Mouse (Mus musculus) adrenal gland, postnatal 4 days (tissue): ENCODE results near the gene Wnk4. TPM values are rescaled to one million over a fixed set of nuclear protein-coding genes. Genes with fewer than 3 reads are reported as not detected.

Experiments
- DNase-seq, 2 experiments: peaks; one replicate each; pipeline ENCODE4 v3.0.0; 2021 to 2022; ENCODE audit warnings: low spot score in 2 of 2, mixed read lengths in 2 of 2
- total RNA-seq, 2 experiments: library from RNA; stranded (reverse); gene quantifications; 2 replicates each; pipeline ENCODE4 v1.2.3; 2021

Wnk4 gene
- total RNA-seq, 2 experiments from 2014 or later = 3.8 to 20.0 TPM

DNA sequence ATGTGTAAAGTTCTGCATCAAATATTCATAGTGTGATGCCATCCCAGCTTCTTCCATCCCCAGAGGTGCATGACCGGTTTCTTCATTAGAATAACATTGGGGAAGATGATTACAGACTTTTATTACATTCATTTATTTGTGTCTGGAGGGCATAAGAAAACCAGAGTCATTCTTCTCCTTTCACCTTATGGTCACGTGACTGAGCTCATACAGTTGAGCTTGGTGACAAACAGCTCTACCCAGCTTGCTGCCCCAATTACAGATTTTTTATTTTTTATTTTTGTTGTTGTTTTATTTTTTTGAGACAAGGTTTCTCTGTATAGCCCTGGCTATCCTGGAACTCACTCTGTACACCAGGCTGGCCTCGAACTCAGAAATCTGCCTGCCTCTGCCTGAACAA lies 12.1 kb downstream of the Wnk4 start:
- DNase-seq = no peak

DNA sequence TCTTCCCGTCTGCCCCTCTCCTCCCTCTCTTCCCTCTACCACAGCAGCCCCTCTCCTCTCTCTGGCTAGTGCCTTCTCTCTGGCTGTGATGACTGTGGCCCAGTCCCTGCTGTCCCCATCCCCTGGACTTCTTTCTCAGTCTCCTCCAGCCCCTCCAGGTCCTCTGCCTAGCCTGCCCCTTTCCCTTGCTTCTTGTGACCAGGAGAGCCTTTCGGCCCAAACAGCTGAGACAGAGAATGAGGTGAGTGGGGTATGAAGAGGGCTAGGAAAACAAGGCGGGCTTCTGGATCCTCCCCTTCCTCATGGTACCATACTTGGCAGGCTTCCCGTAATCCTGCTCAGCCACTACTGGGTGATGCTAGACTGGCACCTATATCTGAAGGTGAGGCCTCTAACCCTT lies 14.9 kb downstream of the Wnk4 start:
- DNase-seq = no peak

DNA sequence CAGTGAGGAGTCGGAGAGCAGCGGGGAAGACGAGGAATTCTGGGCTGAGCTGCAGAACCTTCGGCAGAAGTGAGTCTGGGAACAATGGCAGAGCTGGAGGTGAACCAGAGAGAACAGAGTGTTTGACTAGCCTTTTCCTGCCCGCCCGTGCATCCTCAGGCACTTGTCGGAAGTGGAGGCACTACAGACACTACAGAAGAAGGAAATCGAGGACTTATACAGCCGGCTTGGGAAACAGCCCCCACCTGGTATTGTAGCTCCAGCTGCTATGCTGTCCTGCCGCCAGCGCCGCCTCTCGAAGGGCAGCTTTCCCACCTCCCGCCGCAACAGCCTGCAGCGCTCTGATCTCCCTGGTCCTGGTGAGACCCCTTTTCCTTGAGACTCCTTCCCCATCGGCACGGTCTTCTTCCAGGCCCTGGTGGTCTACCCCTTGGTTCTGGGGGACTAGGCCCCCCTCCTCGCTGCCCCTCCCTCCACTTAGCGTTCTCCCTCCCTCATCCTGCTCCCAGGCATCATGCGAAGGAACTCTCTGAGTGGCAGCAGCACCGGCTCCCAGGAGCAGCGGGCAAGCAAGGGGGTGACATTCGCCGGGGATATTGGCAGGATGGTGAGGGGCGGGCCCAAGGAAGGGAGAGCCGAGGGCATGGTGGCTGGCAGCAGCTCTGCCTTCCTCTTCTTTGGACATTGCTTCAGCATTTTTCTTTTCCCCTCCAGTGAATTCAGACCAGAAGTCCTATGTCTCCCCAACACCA lies 16.1 kb downstream of the Wnk4 start:
- DNase-seq = no peak

DNA sequence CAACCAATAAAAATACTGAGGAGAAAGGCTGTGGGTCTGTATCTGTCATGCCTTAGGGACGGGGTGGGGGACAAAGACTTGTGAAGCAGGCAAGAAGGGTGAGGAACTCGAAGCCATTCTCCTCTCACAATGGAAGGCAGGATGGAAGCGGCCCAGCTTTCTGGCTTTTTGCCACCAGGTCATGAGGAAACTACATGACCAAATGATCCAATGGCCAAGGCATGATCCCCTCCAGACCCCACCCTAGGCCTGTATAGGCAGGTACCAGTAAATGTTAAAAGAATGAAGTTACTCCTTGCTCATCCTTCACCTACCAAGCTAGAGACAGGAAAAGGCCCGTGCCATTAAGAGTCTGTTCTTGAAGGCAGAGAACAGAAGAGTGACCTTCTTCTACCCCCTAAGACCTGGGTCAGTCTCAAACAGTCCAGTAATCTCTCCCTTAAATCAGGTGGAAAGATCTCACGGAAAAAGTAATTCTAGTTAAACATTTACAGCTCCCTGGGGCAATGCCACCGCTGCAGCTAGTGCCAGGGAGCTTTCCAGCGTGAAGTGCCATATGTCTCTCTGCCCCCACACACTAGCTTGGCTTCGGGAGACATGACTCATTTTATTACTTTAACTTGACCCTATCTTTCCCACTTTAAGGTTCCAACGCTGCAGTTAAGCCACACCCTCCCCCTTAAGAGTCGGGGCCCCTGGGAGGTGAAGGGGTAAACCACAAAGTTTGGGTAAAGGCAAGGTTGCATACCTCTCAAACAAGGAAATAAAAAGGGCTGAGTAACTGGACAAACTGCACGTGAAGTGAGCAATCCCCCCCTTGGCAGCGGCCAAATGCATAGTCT lies 17.2 kb downstream of the Wnk4 start:
- DNase-seq = no peak

DNA sequence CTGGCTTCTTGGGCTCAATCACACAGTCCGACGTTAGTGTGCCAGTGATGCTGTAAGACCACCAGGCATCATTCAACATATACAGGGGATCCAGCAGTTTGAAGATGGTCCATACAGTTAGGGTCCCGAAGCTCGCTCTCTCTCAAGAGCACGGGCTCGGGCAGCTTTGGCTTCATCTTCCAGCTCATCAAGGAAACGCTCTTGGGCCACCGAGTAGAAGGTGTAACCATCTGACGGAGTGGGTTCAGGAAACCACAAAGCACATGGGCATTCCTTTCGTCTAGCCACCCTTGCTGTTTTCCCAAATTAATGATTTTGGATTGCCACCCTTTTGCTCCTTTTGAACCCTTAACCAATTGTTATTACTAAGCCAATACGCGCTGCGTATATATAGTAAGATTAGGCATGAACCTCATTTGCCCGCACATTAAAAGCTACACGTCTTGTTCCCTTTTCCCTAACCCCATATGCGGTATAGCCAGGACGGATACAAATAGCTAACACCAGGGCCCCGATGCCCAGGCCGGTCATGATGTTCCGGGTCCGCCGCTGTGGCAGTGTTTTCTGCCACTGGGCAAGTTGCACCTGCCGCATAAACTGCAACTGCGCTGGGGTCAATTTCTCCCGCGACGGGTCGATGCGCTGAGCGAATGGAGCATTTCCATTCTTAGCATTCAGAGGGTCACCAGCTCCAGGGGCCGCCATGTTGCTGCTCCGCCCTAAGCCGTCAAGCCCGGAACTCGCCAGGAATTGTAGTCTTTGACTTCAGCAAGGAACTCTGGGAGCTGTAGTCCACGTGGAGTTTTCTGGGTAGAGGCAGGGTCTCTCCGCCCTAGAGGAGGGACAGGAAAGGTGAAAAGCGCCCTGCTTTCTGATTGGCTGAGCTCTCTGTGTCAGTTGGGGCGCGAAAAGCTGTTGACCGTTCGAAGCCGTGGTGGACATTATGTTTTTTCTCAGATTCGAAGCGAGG lies 18.1 kb downstream of the Wnk4 start, which contains the start of the genes Cntd1 and Coa3:
Cntd1 (plus strand) TSS at position 790 of the 970 bp plus-strand sequence.
Coa3 (minus strand) TSS at position 892 of the 970 bp plus-strand sequence.
- peak; percentile 42 to 66 for DNase-seq

DNA sequence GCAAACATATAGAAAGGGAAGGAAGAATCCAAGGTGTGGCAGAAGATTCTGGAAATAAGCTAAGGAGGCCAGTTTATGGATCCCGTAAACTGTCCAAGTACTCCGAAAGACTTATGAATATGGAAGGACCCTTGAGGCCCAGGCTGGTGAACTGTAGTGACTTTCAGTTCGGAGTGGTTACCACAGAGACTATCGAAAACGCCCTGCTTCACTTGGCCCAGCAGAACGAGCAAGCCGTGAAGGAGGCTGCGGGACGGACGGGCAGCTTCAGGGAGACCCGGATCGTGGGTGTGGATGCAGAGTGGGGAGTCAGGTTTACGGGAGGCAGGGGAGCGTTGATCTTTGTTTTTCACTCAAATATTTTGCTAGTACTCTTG lies 18.8 kb downstream of the Wnk4 start:
- DNase-seq = no peak

DNA sequence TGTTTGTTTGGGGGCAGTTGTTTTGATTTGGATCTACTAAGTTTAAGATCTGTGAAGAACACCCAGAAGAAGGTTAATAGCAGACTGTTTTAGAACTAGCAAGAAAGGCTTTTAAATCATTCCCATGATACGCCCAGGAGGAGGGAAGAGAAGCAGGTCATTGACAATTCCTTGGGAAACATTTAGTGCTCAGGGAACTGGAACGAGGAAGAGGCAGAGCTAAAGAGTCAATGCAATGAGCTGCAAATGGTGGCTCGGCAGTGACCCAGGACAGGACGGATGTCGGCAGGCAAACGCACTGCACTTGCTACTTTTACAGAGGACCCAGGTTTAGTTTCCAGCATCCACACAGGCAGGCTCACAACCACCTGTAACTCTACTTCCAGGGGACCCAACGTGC lies 20.5 kb downstream of the Wnk4 start:
- DNase-seq = no peak

DNA sequence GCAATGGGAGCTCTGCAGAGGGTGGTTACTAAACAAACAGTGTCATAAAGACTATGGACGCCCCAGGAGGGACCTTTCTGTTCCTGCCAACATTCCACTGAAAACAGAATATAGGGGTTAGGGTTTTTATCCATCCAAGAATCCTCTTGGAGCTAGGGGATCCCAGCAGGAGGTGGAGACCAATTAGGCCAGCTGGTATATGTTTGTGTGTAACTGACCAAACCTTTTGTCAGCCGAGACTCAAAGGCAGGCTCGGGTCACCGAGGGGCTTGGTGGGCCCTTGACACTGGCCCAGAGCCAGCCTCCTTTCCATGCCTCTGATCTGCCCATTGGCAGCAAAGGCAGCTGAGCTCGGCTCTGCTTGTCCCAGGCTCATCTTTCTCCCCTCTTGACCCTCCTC lies 22.5 kb downstream of the Wnk4 start:
- DNase-seq = no peak

DNA sequence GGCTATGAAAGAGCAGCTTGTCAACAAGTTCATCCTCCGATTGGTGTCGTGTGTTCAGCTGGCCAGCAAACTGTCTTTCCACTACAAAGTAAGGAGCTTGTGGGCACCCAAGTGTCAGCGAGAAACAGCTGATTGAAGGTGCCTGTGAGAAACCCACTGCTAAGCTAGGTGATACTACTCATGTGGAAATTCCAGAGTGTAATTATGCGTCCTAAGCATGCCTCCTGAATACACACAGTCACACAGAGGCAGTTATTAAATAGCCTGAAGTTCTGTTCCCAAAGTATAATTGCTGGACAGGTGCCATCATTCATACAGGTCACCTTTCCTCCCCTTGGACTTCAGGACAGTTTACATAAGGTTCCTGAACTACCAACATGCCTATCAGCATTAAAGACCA lies 23.4 kb downstream of the Wnk4 start:
- DNase-seq = no peak

DNA sequence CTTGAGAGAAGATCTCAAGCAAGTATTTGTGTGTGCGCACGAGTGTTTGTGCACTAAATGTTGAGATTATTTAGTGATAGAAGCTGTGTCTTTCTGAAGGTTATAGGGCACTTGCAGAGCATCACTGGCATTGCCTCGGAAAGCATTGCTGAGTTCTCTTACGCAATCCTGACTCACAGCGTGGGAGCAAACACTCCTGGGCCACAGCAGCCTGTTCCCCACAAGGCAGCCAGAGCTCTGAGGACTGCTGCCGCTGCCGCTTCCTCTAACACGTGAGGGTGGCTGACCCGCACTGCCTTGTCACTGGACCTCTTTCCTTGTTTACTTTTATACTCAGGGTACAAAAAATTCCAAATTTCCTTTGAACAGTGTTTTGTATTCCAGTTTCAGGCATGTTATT lies 26.9 kb downstream of the Wnk4 start:
- DNase-seq = no peak

DNA sequence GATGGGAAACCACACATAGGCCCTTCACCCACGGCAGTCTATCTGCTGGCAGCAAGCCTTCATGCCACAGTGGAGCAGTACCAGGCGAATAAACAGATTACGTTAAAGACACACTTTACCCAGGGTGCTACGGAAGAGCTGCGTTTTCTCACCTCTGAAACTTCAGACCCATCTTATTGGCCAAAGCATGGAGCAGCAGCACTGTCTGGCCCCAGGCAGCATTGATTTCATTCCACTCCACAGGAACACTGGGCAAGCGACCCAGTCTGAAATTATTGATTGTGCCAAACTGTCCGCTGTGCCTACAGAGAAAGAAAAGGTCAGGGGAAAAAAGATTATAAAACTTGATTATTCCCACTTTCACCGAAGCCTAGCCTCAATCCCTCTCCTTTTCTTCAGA lies 30.9 kb downstream of the Wnk4 start:
- DNase-seq = no peak

DNA sequence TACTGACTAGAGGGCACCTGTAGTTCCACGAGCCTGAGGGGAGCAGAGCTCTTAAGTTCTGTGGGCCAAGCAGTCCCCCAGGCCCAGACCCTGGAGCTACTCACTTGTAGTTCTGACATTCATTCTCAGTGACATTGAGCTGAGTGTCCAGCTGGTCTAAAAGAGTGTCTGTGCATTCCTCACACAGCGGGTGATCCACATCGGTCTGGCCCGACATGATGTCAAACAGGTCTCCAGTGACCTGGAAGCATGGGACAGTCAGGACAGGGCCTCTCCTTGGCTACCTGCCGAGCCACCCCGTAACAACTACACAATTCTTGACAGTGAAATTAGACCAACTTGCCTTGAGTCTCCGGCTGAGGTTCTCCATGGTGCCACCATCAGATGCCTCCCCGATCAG lies 34.8 kb downstream of the Wnk4 start:
- DNase-seq = no peak

DNA sequence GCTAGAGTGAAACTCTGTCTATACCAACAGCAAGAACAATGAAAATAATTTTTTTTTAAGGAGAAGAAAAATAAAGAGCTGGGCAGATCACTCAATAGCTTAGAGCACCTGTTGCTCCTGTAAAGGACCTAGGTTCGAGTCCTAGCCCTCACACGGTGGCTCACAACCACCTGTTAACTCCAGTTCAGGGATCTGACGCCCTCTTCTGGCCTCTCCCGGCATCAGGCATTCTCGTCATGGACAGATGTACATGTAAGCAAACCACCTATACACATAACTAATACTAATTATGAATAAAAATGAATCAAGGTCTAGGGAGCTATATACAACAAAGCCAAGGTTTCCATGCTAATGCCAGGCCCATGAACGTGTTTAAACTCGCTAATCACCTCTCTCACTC lies 40.5 kb downstream of the Wnk4 start:
- no peak for DNase-seq

DNA sequence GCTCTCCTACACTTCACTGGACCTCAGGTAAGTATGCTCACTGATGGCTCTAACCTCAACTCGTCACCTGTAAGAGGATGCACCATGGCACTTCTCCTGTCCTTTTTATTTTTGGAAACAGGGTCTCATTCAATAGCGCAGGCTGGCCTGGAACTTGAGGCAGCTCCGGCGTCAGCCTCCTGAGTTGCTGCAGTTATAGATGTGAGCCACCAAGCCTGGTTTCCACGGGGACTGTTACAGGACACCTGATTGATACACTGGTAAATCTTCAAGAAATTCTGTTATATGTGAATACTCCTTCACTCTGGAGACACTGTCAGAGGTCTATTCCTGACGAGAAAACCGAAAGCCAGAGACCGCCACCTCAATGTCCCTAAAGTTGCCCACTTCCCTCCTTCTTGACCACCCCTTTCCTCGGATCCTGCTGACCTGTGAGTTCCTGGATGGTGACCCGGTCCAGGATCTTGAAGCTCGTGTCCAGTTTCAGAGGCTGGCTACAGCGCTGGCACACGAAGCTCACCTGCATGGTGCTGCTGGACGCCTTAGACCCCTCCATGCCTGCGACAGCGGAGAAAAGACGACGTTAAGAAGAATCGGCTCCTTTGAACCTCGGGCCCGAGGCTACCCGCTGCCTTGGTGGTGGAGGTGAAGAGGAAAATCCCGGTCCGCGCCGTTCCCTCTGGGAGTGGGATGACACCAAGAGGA lies 41.1 kb downstream of the Wnk4 start:
- no peak for DNase-seq

DNA sequence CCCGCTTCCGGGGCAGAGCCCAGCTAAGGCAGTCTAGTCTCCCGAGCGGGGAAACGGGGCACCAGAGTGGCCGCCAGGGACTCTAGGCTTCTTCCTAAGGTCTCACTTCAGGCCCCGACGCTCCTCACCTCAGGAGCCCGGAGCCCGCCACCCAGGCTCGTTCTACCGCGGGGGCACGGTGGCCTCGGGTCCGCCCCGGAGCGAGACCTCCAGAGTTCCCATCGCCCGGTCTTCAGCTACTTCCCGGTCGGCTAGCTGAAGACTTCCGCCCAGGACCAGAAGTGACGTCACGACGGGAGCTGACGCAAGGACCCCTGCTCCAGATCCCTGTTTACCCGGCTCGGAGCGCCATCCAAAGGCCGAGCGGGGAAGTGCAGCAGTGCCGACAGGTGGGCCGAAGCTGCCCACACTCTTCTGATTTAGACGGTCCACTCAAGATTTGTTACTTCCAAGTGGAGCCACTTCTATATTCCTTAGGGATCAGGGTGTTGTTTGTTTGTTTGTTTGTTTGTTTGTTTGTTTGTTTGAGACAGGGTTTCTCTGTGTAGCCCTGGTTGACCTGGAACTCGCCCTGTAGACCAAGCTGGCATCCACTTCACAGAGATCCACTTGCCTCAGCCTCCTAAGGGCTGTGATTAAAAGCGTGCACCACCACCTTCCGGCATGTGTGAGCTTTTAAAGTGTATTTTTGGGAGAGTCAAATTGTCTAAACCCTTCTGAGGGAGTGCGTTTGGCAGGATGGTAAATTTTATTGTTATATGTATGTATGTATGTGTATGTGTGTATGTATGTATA lies 41.8 kb downstream of the Wnk4 start, which contains the start of gene Becn1:
Becn1 (minus strand) TSS at position 283 of the 795 bp plus-strand sequence.
- peak; percentile 91 to 96 for DNase-seq

DNA sequence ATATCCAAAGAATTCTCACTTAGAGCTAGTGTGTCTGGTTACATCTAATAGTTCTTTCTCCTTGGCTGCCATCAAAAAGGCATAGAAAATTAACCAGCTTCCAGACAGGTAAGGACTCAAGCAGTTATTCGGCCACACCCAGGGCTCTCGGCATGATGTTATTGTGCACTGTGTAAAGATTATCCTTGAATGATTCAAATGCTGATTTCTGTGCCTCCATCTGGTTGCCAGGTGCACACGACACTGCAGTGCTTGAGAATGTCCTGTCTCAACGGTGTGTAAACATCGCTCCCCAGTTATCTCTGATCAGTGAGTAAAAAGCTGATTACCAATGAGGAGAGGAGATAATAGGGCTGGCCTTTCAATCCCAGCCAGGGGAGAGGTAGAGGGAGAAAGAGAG lies 47.4 kb downstream of the Wnk4 start:
- DNase-seq = no peak

DNA sequence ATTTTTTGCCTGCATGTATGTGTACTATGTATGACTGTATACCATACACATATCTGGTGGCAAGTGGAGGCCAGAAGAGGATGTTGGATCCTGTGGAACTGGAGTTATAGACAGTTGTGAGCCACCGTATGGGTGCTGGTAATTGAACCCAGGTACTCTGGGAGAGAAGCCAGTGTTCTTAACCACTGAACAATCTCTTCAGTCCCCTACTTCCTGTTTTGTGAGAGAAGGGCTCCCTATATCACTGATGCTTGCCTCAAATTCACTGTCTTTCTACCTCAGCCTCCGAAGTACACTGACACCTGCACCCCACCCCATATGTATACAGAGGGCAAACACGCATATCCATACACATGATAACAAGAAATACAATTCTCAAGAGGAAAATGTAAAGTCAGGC lies 50.7 kb downstream of the Wnk4 start:
- DNase-seq = no peak

DNA sequence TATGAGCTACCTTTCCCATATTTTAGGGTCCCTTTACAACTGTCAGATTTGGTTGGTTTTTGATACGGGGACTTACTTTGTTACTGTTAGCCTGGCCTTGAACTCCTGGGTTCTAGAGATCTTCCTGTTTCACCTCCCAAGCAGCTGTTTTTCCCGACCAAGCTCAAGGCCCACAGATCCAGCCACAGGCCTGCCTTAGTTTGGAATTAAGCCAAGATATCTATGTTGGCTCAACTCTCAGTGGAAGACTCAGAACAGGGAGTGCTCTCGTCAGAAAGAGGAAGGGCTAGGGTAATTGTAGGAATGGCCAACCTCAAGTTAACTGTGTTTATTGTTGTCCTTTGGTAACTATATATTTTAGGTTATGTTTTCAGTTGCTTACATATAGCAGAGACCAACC lies 51.8 kb downstream of the Wnk4 start:
- DNase-seq = no peak

DNA sequence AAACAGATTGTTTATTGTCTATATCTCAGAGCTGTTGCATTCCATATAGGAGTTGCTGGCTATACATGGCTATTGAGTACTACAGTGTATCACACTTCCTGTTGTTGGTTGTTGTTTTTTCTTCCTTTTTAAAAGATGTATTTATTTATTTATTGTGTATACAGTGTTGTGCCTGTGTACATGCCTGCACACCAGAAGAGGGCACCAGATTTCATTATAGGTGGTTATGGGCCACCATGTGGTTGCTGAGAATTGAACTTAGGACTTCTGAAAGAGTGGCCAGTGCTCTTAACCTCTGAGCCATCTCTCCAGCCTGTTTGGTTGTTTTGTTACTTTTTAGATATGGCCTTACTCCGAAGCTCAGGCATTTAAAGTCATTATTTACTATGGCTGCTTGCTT lies 54.2 kb downstream of the Wnk4 start:
- DNase-seq = no peak
